Mouse (Mus musculus) myocyte (in vitro differentiated cells): ENCODE data around the gene Nt5dc2. TPM values are rescaled to one million over a fixed set of nuclear protein-coding genes. Genes with fewer than 3 reads are reported as not detected.

ENCODE experiments used
- H3K27me3 ChIP-seq: one replicate; pipeline ENCODE4 v1.6.1; 2011; ENCODE audit not compliant: control insufficient read depth, insufficient read depth, insufficient read length
- H3K36me3 ChIP-seq: one replicate; pipeline ENCODE4 v1.6.1; 2011; ENCODE audit not compliant: control insufficient read depth, insufficient read depth
- H3K4me2 ChIP-seq: one replicate; pipeline ENCODE4 v1.6.1; 2011; ENCODE audit warnings: low read depth, control low read depth
- H3K4me3 ChIP-seq: one replicate; pipeline ENCODE4 v1.5.1; 2011; ENCODE audit warnings: mild to moderate bottlenecking, control low read depth, moderate library complexity
- H3K79me2 ChIP-seq: one replicate; pipeline ENCODE4 v1.6.1; 2011; ENCODE audit not compliant: control insufficient read depth, insufficient read depth
- H3ac ChIP-seq: one replicate; pipeline ENCODE4 v1.6.1; 2011; ENCODE audit not compliant: control insufficient read depth, insufficient read length
- CEBPB ChIP-seq: IDR thresholded peaks from 2 replicates; pipeline ENCODE4 v1.6.1; 2011; ENCODE audit warnings: mild to moderate bottlenecking, moderate library complexity; ENCODE audit not compliant: poor library complexity, insufficient read depth, severe bottlenecking
- E2F4 ChIP-seq: IDR thresholded peaks from one replicate; pipeline ENCODE4 v1.6.1; 2011; ENCODE audit warnings: mild to moderate bottlenecking, control low read depth, moderate library complexity; ENCODE audit not compliant: insufficient read depth
- MAX ChIP-seq: IDR thresholded peaks from one replicate; pipeline ENCODE4 v1.6.1; 2011; ENCODE audit warnings: low read depth, mild to moderate bottlenecking, control low read depth
- MYOD1 ChIP-seq, 3 experiments: IDR thresholded peaks; one replicate each; pipeline ENCODE4 v1.6.1; 2011; ENCODE audit warnings: control low read depth in 2 of 3, low read depth in 2 of 3, mild to moderate bottlenecking in 2 of 3, moderate library complexity in 1 of 3; ENCODE audit not compliant: insufficient read length in 2 of 3, control insufficient read depth in 1 of 3
- MYOG ChIP-seq, 3 experiments: IDR thresholded peaks; one replicate each; pipeline ENCODE4 v1.6.1; 2011; ENCODE audit warnings: control low read depth in 2 of 3, low read depth in 2 of 3, mild to moderate bottlenecking in 2 of 3; ENCODE audit not compliant: insufficient read length in 2 of 3, control insufficient read depth in 1 of 3, insufficient read depth in 1 of 3
- POLR2A ChIP-seq: IDR thresholded peaks from one replicate; pipeline ENCODE4 v1.6.1; 2011; ENCODE audit warnings: low read depth, mild to moderate bottlenecking, control low read depth, moderate library complexity; ENCODE audit not compliant: insufficient read length
- POLR2AphosphoS2 ChIP-seq: IDR thresholded peaks from one replicate; pipeline ENCODE4 v1.6.1; 2011; ENCODE audit warnings: low read depth, control low read depth; ENCODE audit not compliant: insufficient read length
- REST ChIP-seq: IDR thresholded peaks from one replicate; pipeline ENCODE4 v1.6.1; 2011; ENCODE audit warnings: mild to moderate bottlenecking, control low read depth, moderate library complexity; ENCODE audit not compliant: insufficient read depth, insufficient read length
- SRF ChIP-seq: IDR thresholded peaks from one replicate; pipeline ENCODE4 v1.6.1; 2011; ENCODE audit warnings: low read depth; ENCODE audit not compliant: control insufficient read depth, insufficient read length
- TCF12 ChIP-seq: IDR thresholded peaks from one replicate; pipeline ENCODE4 v1.6.1; 2011; ENCODE audit warnings: mild to moderate bottlenecking, control low read depth; ENCODE audit not compliant: poor library complexity, insufficient read depth, severe bottlenecking
- TCF3 ChIP-seq: IDR thresholded peaks from one replicate; pipeline ENCODE4 v1.6.1; 2011; ENCODE audit warnings: low read depth, control low read depth; ENCODE audit not compliant: insufficient read length
- USF1 ChIP-seq: IDR thresholded peaks from one replicate; pipeline ENCODE4 v1.6.1; 2011; ENCODE audit warnings: low read depth, mild to moderate bottlenecking, control low read depth, moderate library complexity
- polyA plus RNA-seq: library from polyadenylated mRNA; unstranded; fragments of >200 nt; fragmentation: generic; extraction: Trizol; gene quantifications from one replicate; pipeline ENCODE4 v1.2.1, GENCODE M21; 2012; ENCODE audit warnings: missing spikeins

Nt5dc2 gene
- polyA plus RNA-seq, 1 experiment, result 243 TPM

- Histone ChIP-seq H3K79me2 (peaks cover 4% of the 10 kb centered on the region), H3ac (no peak overlapping the region), H3K4me2 (no peak overlapping the region), H3K4me3 (no peak overlapping the region), H3K27me3 (no peaks in the 10 kb centered on the region), H3K36me3 (peaks cover 76% of the 10 kb centered on the region)
- TF ChIP-seq SRF (no peak), POLR2AphosphoS2 (no peak), TCF12 (no peak), CEBPB (no peak), TCF3 (no peak), POLR2A (no peak), MAX (no peak), USF1 (no peak), MYOD1 (IDR thresholded peaks at IDR 0.05; ENCODE audit: control insufficient read depth in 1 of 3, insufficient read length in 2 of 3, low read depth in 2 of 3) (no peak), E2F4 (no peak), REST (no peak), MYOG (IDR thresholded peaks at IDR 0.05; ENCODE audit: control insufficient read depth in 1 of 3, insufficient read depth in 1 of 3, insufficient read length in 2 of 3, low read depth in 2 of 3) (no peak)
Observed at GRCm38 (mm10) chr14:31186656-31187055, 55.8 kb downstream of the Nt5dc2 start.

Other genes starting within 250 kb of the Nt5dc2 start
- 0.06 TPM for gene Itih4, start 244.6 kb upstream of the Nt5dc2 start, polyA plus RNA-seq
- gene Itih3, start 207.3 kb upstream of the Nt5dc2 start, polyA plus RNA-seq, result 0.04 TPM
- gene Itih1, start 187.8 kb upstream of the Nt5dc2 start, polyA plus RNA-seq, result 0.02 TPM
- 2.8 TPM for gene Nek4, start 179.7 kb upstream of the Nt5dc2 start, polyA plus RNA-seq
- gene Glt8d1, start 129.7 kb upstream of the Nt5dc2 start, polyA plus RNA-seq, result 23.1 TPM
- gene Spcs1, start 129.4 kb upstream of the Nt5dc2 start, polyA plus RNA-seq, result 332 TPM
- gene Pbrm1, start 111.9 kb upstream of the Nt5dc2 start, polyA plus RNA-seq, result 14.1 TPM
- gene Gnl3, start 111.9 kb upstream of the Nt5dc2 start, polyA plus RNA-seq, result 37.9 TPM
- gene Smim4, start 2.1 kb upstream of the Nt5dc2 start, polyA plus RNA-seq, result 91.4 TPM
- gene Stab1, start 37.6 kb downstream of the Nt5dc2 start, polyA plus RNA-seq, result 0.46 TPM
- 7,028 TPM for gene Tnnc1, start 77.3 kb downstream of the Nt5dc2 start, polyA plus RNA-seq
- 266 TPM for gene Nisch, start 85.9 kb downstream of the Nt5dc2 start, polyA plus RNA-seq
- 1.8 TPM for gene Sema3g, start 86.8 kb downstream of the Nt5dc2 start, polyA plus RNA-seq
- 5.4 TPM for gene Phf7, start 120.3 kb downstream of the Nt5dc2 start, polyA plus RNA-seq
- 42.6 TPM for gene Bap1, start 120.4 kb downstream of the Nt5dc2 start, polyA plus RNA-seq
- gene Dnah1, start 192.8 kb downstream of the Nt5dc2 start, polyA plus RNA-seq, result 0.02 TPM
- 9.3 TPM for gene Capn7, start 205.6 kb downstream of the Nt5dc2 start, polyA plus RNA-seq